Mouse (Mus musculus): ENCODE results near the gene Auts2. TPM values are rescaled to one million over a fixed set of nuclear protein-coding genes. Genes with fewer than 3 reads are reported as not detected.

The Auts2 gene
- total and polyA plus RNA-seq, 3 experiments: not detected

GRCm38 (mm10) chr5:131395756-131396155 is 1147.4 kb downstream of the Auts2 start:
- no peak overlapping the region for H3K9ac ChIP-seq (ENCODE audit: insufficient read depth, low read depth)
- no peak overlapping the region for H3K27ac ChIP-seq (ENCODE audit: insufficient read depth, low read depth)
- dilution Hi-C loops (cut with MboI; ENCODE audit: extremely low pct_ligation_motif_present, extremely low pct_unique_long_range_greater_than_20kb, low sequenced_read_pairs) (no loop called here), in situ Hi-C loops (cut with MboI; ENCODE audit: low pct_ligation_motif_present, low pct_unique_long_range_greater_than_20kb, low sequenced_read_pairs) (no loop called here)
- H3K9me3 ChIP-seq (replicated peaks; ENCODE audit: low read length): peaks cover 83% of the 10 kb centered on the region
- H3K4me3 ChIP-seq (replicated peaks in 1 of 3; ENCODE audit: low read depth in 2 of 3, low read length in 2 of 3, poor library complexity in 1 of 3): no peak overlapping the region
- no peak for DNase-seq (ENCODE audit: extremely low read depth)
- no peaks in the 10 kb centered on the region for H3K36me3 ChIP-seq (replicated peaks in 1 of 2; ENCODE audit: control insufficient read depth in 1 of 2, insufficient read depth in 1 of 2, low read length in 1 of 2)
- TF ChIP-seq CTCF (conservative IDR thresholded peaks at IDR 0.05 in 1 of 2, IDR thresholded peaks at IDR 0.05 in 1 of 2; ENCODE audit: low read depth in 2 of 2, low read length in 2 of 2) (no peak), ZC3H11A (IDR thresholded peaks at IDR 0.05; ENCODE audit: low read depth, low read length) (no peak), JUN (IDR thresholded peaks at IDR 0.05; ENCODE audit: insufficient read depth, low read depth, low read length) (no peak), HCFC1 (IDR thresholded peaks at IDR 0.05; ENCODE audit: low read depth, low read length) (no peak), MAFK (IDR thresholded peaks at IDR 0.05; ENCODE audit: insufficient replicate concordance, low read length) (no peak), USF1 (IDR thresholded peaks at IDR 0.05; ENCODE audit: low read depth, low read length) (no peak), KAT2A (IDR thresholded peaks at IDR 0.05; ENCODE audit: insufficient replicate concordance, low read length) (no peak), ZMIZ1 (IDR thresholded peaks at IDR 0.05; ENCODE audit: low read depth, low read length) (no peak), ELF1 (IDR thresholded peaks at IDR 0.05; ENCODE audit: low read depth, low read length) (no peak), SIN3A (IDR thresholded peaks at IDR 0.05; ENCODE audit: low read length) (no peak), MEF2A (IDR thresholded peaks at IDR 0.05; ENCODE audit: borderline replicate concordance, low read depth, low read length) (no peak), TBP (conservative IDR thresholded peaks at IDR 0.05; ENCODE audit: low read depth, low read length) (no peak), ZNF384 (IDR thresholded peaks at IDR 0.05; ENCODE audit: low read depth, low read length) (no peak), UBTF (IDR thresholded peaks at IDR 0.05; ENCODE audit: low read depth, low read length) (no peak), TCF12 (IDR thresholded peaks at IDR 0.05; ENCODE audit: low read depth, low read length) (no peak), NRF1 (IDR thresholded peaks at IDR 0.05; ENCODE audit: low read depth, low read length) (no peak), IRF4 (IDR thresholded peaks at IDR 0.05; ENCODE audit: low read depth, low read length) (no peak)
- H3K27me3 ChIP-seq (replicated peaks): no peaks in the 10 kb centered on the region
- H3K79me2 ChIP-seq (replicated peaks; ENCODE audit: control insufficient read depth, extremely low read depth, insufficient read depth, poor library complexity, severe bottlenecking): no peaks in the 10 kb centered on the region
- no peaks in the 10 kb centered on the region for H3K4me1 ChIP-seq (ENCODE audit: control insufficient read depth in 1 of 2, insufficient read depth in 2 of 2)
- no peak overlapping the region for H3K4me2 ChIP-seq (ENCODE audit: insufficient read depth, low read depth, poor library complexity, severe bottlenecking)

All from CH12.LX (cell line).